Mouse (Mus musculus) heart, embryonic 16.5 days (tissue): ENCODE measurements at regions not wholly inside any gene's neighbourhood (a gene's known extent, or its start where the extent isn't known, plus 50 kb on each side); places are given as distances from the start of the nearest gene placed in this dataset.

Experiments
- ATAC-seq: fragments of 200-750 bp; cut with Nextera tagmentation; replicated peaks from 2 replicates; pipeline ENCODE4 v1.8.0; 2017; ENCODE audit warnings: moderate number of reproducible peaks; ENCODE audit not compliant: insufficient read depth, low FRiP score; ENCODE audit errors: extremely low read depth
- H3K27ac ChIP-seq: fragments of 300-500 bp; sonication (generic); 2 replicates; pipeline ENCODE4 v1.5.1; 2014; ENCODE audit warnings: mild to moderate bottlenecking, low read length, control low read depth, moderate library complexity
- H3K27me3 ChIP-seq: fragments of 300-500 bp; sonication (generic); 2 replicates; pipeline ENCODE4 v1.6.1; 2014; ENCODE audit warnings: low read length, mixed read lengths; ENCODE audit not compliant: control insufficient read depth, insufficient read depth
- H3K36me3 ChIP-seq: fragments of 300-500 bp; sonication (generic); 2 replicates; pipeline ENCODE4 v1.6.1; 2014; ENCODE audit not compliant: control insufficient read depth, insufficient read depth
- H3K4me1 ChIP-seq: fragments of 300-500 bp; sonication (generic); 2 replicates; pipeline ENCODE4 v1.6.1; 2014; ENCODE audit warnings: low read length, mixed read lengths; ENCODE audit not compliant: control insufficient read depth, insufficient read depth
- H3K4me2 ChIP-seq: fragments of 300-500 bp; sonication (generic); 2 replicates; pipeline ENCODE4 v1.6.1; 2014; ENCODE audit warnings: low read depth, mild to moderate bottlenecking, control low read depth, low read length
- H3K4me3 ChIP-seq: fragments of 300-500 bp; sonication (generic); 2 replicates; pipeline ENCODE4 v1.5.1; 2014; ENCODE audit warnings: mild to moderate bottlenecking, control low read depth, low read length
- H3K9ac ChIP-seq: fragments of 300-500 bp; sonication (generic); 2 replicates; pipeline ENCODE4 v1.6.1; 2014; ENCODE audit warnings: low read length, control low read depth
- H3K9me3 ChIP-seq: fragments of 300-500 bp; sonication (generic); replicated peaks from 2 replicates; pipeline ENCODE4 v1.6.1; 2016; ENCODE audit warnings: low read length; ENCODE audit not compliant: control insufficient read depth
- WGBS: fragments of 180-500 bp; shearing (Covaris S2); extraction: QIAGEN DNeasy Blood & Tissue Kit; methylation state at CpG from one replicate; pipeline ENCODE4 v1.1.7; 2014; 5-methylcytosine and 5-hydroxymethylcytosine counted together

- WGBS, result 44% methylated on average over 9 of the region's 9 CpGs
- Histone ChIP-seq H3K4me2 (peak overlapping the region; percentile 43), H3K4me1 (peaks cover 21% of the 10 kb centered on the region), H3K27ac (peak overlapping the region; percentile 72), H3K9ac (no peak overlapping the region), H3K4me3 (no peak overlapping the region), H3K9me3 (no peaks in the 10 kb centered on the region), H3K36me3 (no peaks in the 10 kb centered on the region), H3K27me3 (no peaks in the 10 kb centered on the region)
- peak; percentile 52 for ATAC-seq
Observed at GRCm38 (mm10) chr16:44633059-44633667, 74.5 kb upstream of the Boc start.

GRCm38 (mm10) chr16:44632330-44633058 is 73.8 kb upstream of the Boc start:
- Histone ChIP-seq H3K27me3 (no peaks in the 10 kb centered on the region), H3K9ac (no peak overlapping the region), H3K4me2 (peak overlapping the region; percentile 43), H3K4me3 (no peak overlapping the region), H3K4me1 (peaks cover 21% of the 10 kb centered on the region), H3K36me3 (no peaks in the 10 kb centered on the region), H3K27ac (peak overlapping the region; percentile 72), H3K9me3 (no peaks in the 10 kb centered on the region)
- WGBS, result 30% methylated on average over 9 of the region's 9 CpGs
- peak; percentile 74 for ATAC-seq

GRCm38 (mm10) chr16:44631357-44632053 is 72.8 kb upstream of the Boc start:
- Histone ChIP-seq H3K27ac (peak overlapping the region; percentile 72), H3K27me3 (no peaks in the 10 kb centered on the region), H3K36me3 (no peaks in the 10 kb centered on the region), H3K4me3 (no peak overlapping the region), H3K4me1 (peaks cover 21% of the 10 kb centered on the region), H3K9ac (no peak overlapping the region), H3K4me2 (no peak overlapping the region), H3K9me3 (no peaks in the 10 kb centered on the region)
- 61% methylated on average over 4 of the region's 4 CpGs for WGBS
- ATAC-seq, result no peak

GRCm38 (mm10) chr16:44630861-44631260 is 72.2 kb upstream of the Boc start:
- Histone ChIP-seq H3K4me1 (peaks cover 21% of the 10 kb centered on the region), H3K4me3 (no peak overlapping the region), H3K36me3 (no peaks in the 10 kb centered on the region), H3K27ac (no peak overlapping the region), H3K27me3 (no peaks in the 10 kb centered on the region), H3K9ac (no peak overlapping the region), H3K9me3 (no peaks in the 10 kb centered on the region), H3K4me2 (no peak overlapping the region)
- no peak for ATAC-seq
- 73% methylated on average over 9 of the region's 9 CpGs for WGBS

- H3K4me2 ChIP-seq, result no peak overlapping the region
- no peak overlapping the region for H3K4me3 ChIP-seq
- peaks cover 21% of the 10 kb centered on the region for H3K4me1 ChIP-seq
- ATAC-seq, result no peak
- no peak overlapping the region for H3K9ac ChIP-seq
- no peak overlapping the region for H3K27ac ChIP-seq
- H3K36me3 ChIP-seq, result no peaks in the 10 kb centered on the region
- H3K27me3 ChIP-seq, result no peaks in the 10 kb centered on the region
- WGBS, result 61% methylated on average over 9 of the region's 9 CpGs
- no peaks in the 10 kb centered on the region for H3K9me3 ChIP-seq
Observed at GRCm38 (mm10) chr16:44630426-44630825, 71.7 kb upstream of the Boc start.

GRCm38 (mm10) chr16:44629296-44630275 is 70.9 kb upstream of the Boc start:
- 59% methylated on average over 8 of the region's 8 CpGs for WGBS
- Histone ChIP-seq H3K27ac (peak overlapping the region; percentile 45; the same call in 1 of the 2 replicates), H3K36me3 (no peaks in the 10 kb centered on the region), H3K27me3 (no peaks in the 10 kb centered on the region), H3K9me3 (no peaks in the 10 kb centered on the region), H3K4me3 (no peak overlapping the region), H3K4me1 (peaks cover 21% of the 10 kb centered on the region), H3K4me2 (no peak overlapping the region), H3K9ac (no peak overlapping the region)
- ATAC-seq, result no peak

GRCm38 (mm10) chr16:44625871-44626293 is 67.2 kb upstream of the Boc start:
- Histone ChIP-seq H3K27me3 (no peaks in the 10 kb centered on the region), H3K4me2 (no peak overlapping the region), H3K9me3 (no peaks in the 10 kb centered on the region), H3K27ac (no peak overlapping the region), H3K4me3 (no peak overlapping the region), H3K9ac (no peak overlapping the region), H3K4me1 (no peaks in the 10 kb centered on the region), H3K36me3 (no peaks in the 10 kb centered on the region)
- no peak for ATAC-seq
- WGBS, result 79% methylated on average over 3 of the region's 3 CpGs

- H3K36me3 ChIP-seq, result no peaks in the 10 kb centered on the region
- H3K4me3 ChIP-seq, result no peak overlapping the region
- no peak overlapping the region for H3K9ac ChIP-seq
- H3K4me1 ChIP-seq, result no peaks in the 10 kb centered on the region
- no peak for ATAC-seq
- no peaks in the 10 kb centered on the region for H3K27me3 ChIP-seq
- H3K27ac ChIP-seq, result no peak overlapping the region
- H3K9me3 ChIP-seq, result no peaks in the 10 kb centered on the region
- 62% methylated on average over 6 of the region's 6 CpGs for WGBS
- H3K4me2 ChIP-seq, result no peak overlapping the region
Observed at GRCm38 (mm10) chr16:44625108-44625616, 66.5 kb upstream of the Boc start.
